Mouse (Mus musculus): ENCODE data around the gene Snap47.

GRCm38 (mm10) chr11:59412058-59412457 is 38.9 kb downstream of the Snap47 start:
- TF ChIP-seq POLR2A (IDR thresholded peaks at IDR 0.05; ENCODE audit: insufficient read depth, low read length) = no peak
- no peak for TF ChIP-seq EP300 (IDR thresholded peaks at IDR 0.05; ENCODE audit: insufficient read depth, low read depth, low read length)
- TF ChIP-seq CTCF (IDR thresholded peaks at IDR 0.05; ENCODE audit: low read depth, low read length) = no peak

Data from ES-Bruce4 (cell line).